Mouse (Mus musculus) erythroblast, embryonic 14.5 days (primary cell): Measurements from ENCODE around the gene Smyd2. TPM values are rescaled to one million over a fixed set of nuclear protein-coding genes. Genes with fewer than 3 reads are reported as not detected.

Experiments used
- H3K27me3 ChIP-seq: 2 replicates; pipeline ENCODE4 v1.6.1; 2012; ENCODE audit warnings: inconsistent platforms; ENCODE audit not compliant: control insufficient read depth
- H3K36me3 ChIP-seq: 2 replicates; pipeline ENCODE4 v1.6.1; 2012; ENCODE audit warnings: mild to moderate bottlenecking, inconsistent platforms; ENCODE audit not compliant: control insufficient read depth
- H3K4me1 ChIP-seq: 2 replicates; pipeline ENCODE4 v1.6.1; 2012; ENCODE audit warnings: inconsistent platforms; ENCODE audit not compliant: control insufficient read depth
- H3K4me3 ChIP-seq: replicated peaks from 2 replicates; pipeline ENCODE3; 2012; ENCODE audit warnings: moderate library complexity, mild to moderate bottlenecking, inconsistent platforms
- H3K9me3 ChIP-seq: 2 replicates; pipeline ENCODE4 v1.6.1; 2012; ENCODE audit warnings: low read length, inconsistent platforms, mixed read lengths; ENCODE audit not compliant: control insufficient read depth
- GATA1 ChIP-seq: IDR thresholded peaks from 2 replicates; pipeline ENCODE4 v1.6.1; 2012; ENCODE audit warnings: low read length, inconsistent platforms, mixed read lengths
- TAL1 ChIP-seq: IDR thresholded peaks from 3 replicates; pipeline ENCODE4 v1.6.1; 2012; ENCODE audit warnings: low read length, inconsistent platforms, mixed read lengths
- polyA plus RNA-seq: library from polyadenylated mRNA; stranded (reverse); fragments of >175 nt; gene quantifications from 2 replicates; pipeline ENCODE4 v1.2.3, GENCODE M21; 2012

Smyd2 gene
- polyA plus RNA-seq, 1 experiment = 0.27 TPM

GRCm38 (mm10) chr1:189936436-189937105 lies 14.4 kb upstream of the Smyd2 start:
- H3K4me1 ChIP-seq = no peaks in the 10 kb centered on the region
- H3K27me3 ChIP-seq = no peaks in the 10 kb centered on the region
- no peak overlapping the region for H3K4me3 ChIP-seq
- no peaks in the 10 kb centered on the region for H3K9me3 ChIP-seq
- TF ChIP-seq TAL1 (no peak), GATA1 (no peak)
- H3K36me3 ChIP-seq = no peaks in the 10 kb centered on the region

GRCm38 (mm10) chr1:189933480-189934202 lies 11.5 kb upstream of the Smyd2 start:
- H3K9me3 ChIP-seq = no peaks in the 10 kb centered on the region
- H3K4me3 ChIP-seq = no peak overlapping the region
- no peaks in the 10 kb centered on the region for H3K4me1 ChIP-seq
- TF ChIP-seq GATA1 = no peak
- no peak for TF ChIP-seq TAL1
- H3K36me3 ChIP-seq = no peaks in the 10 kb centered on the region
- no peaks in the 10 kb centered on the region for H3K27me3 ChIP-seq

DNA sequence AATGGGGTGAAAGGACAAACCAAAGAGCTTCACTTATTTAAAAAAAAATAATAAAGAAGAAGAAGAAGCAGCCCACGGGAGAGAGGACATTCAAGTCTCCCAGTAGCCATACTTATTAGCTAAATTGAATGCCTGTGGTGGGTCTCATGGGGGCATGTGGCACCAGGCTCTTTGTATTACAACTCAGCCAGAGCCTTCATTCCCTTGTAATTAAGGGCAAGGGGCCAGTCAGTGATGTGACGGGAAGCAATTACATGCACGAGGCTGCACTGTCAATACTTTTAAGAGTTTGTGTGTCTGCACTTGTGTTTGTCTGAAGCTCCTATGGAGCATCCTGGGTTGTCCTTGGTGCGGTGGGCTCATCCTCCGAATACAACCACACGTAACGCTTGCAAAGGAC lies 10.8 kb upstream of the Smyd2 start:
- TF ChIP-seq GATA1 = no peak
- no peak for TF ChIP-seq TAL1
- Histone ChIP-seq H3K9me3 (no peaks in the 10 kb centered on the region), H3K36me3 (no peaks in the 10 kb centered on the region), H3K4me3 (no peak overlapping the region), H3K4me1 (no peaks in the 10 kb centered on the region), H3K27me3 (no peaks in the 10 kb centered on the region)

DNA sequence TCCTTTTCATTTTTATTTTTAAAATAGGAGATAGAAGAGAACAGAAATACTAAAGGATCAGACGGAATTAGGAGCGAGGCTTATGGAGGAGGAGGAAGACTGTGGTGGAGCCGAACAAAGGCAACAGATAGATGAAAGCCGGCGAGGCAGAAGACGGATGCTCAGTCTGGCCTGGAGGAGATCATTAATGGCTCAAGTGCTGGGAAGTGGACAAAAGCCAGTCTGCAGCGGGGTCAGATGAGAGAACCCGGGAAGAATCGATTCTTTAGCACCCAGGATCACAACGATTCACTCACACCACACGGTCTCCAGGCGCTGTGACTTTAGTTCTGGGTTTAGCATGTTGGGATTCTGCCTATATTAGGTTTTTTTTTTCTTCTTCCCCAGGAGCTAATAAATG lies 10.0 kb upstream of the Smyd2 start:
- Histone ChIP-seq H3K4me3 (no peak overlapping the region), H3K4me1 (no peaks in the 10 kb centered on the region), H3K36me3 (no peaks in the 10 kb centered on the region), H3K9me3 (no peaks in the 10 kb centered on the region), H3K27me3 (no peaks in the 10 kb centered on the region)
- TF ChIP-seq TAL1 = no peak
- no peak for TF ChIP-seq GATA1

DNA sequence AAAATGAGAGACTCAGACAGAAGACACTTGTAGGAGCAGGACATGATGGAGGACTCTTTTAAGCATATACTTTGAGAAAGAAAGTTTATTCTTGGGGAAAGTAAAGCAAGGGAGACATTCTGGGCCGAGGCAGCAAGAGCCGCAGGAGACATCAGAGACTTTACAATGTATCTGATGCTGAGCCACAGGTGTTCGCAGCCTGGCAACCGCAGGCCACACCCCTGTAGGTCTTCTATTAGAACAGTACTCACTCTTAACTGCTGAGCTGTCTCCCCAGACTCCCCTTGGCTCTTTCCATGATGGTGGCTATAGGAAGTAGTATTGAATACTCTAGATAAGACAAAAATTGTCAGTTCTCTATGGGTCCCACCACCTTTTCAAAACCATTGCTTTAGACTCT lies 7.7 kb upstream of the Smyd2 start:
- no peaks in the 10 kb centered on the region for H3K4me1 ChIP-seq
- H3K36me3 ChIP-seq = no peaks in the 10 kb centered on the region
- no peaks in the 10 kb centered on the region for H3K9me3 ChIP-seq
- no peaks in the 10 kb centered on the region for H3K27me3 ChIP-seq
- no peak overlapping the region for H3K4me3 ChIP-seq
- TF ChIP-seq GATA1 = no peak
- no peak for TF ChIP-seq TAL1

- no peaks in the 10 kb centered on the region; the same call in 1 of the 2 replicates for H3K4me1 ChIP-seq
- no peaks in the 10 kb centered on the region for H3K27me3 ChIP-seq
- no peak overlapping the region for H3K4me3 ChIP-seq
- no peaks in the 10 kb centered on the region for H3K36me3 ChIP-seq
- no peak for TF ChIP-seq TAL1
- TF ChIP-seq GATA1 = no peak
- no peaks in the 10 kb centered on the region for H3K9me3 ChIP-seq
These were observed 5.5 kb upstream of the Smyd2 start for GRCm38 (mm10) chr1:189927644-189928043.

DNA sequence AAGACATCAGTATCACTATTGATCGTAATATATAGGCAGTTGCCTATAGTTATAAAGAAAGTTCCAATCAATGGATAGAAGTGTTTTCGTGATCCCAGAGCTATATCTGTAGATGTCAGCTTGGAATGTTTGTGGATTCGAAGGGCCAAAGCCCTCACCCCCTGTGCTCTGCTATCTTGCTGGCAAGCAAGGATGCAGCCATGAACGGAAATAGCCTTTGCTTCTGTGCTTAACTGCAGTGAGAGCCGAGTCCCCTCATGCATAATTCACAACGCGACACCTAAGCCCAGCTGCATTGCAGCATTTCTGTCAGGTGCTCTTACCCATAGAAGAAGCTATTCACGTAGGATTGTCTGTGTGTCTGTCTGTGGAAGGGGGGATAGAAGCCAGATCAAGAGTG lies 4.1 kb upstream of the Smyd2 start:
- H3K27me3 ChIP-seq = no peaks in the 10 kb centered on the region
- no peak overlapping the region for H3K4me3 ChIP-seq
- no peak for TF ChIP-seq TAL1
- TF ChIP-seq GATA1 = no peak
- H3K36me3 ChIP-seq = no peaks in the 10 kb centered on the region
- peaks cover 12% of the 10 kb centered on the region for H3K4me1 ChIP-seq
- H3K9me3 ChIP-seq = no peaks in the 10 kb centered on the region

DNA sequence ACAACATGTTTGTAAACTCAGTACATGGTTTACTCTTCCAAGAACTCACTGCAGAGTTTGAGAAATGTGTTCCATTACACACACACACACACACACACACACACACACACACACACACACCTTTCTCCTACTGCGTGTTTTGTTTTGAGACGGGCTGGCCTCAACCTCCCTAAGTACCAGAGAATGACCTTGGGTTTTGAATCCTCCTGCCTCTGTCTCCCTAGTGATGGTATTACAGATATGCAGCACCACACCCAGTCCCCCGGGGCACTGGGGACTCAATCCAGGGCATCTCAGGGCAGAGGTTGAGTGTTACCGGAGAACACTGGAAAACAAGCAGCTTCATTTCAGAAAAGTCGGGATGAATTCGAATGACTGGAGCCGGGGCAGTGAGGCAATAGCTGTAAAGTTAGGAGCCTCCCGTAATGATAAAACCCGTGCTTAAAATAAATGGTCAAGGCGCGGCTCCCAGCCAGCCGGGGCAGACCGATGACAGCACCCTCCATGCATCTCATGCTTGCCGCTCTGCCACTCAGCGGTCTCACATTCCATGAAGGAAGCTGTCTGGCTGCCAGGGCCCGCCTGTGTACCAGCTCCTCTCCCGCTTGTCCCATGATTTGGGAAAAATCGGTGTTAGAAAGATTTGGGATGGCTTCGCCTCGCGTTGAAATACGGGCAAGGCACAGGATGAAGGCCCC lies 1.9 kb upstream of the Smyd2 start:
- TF ChIP-seq TAL1 (no peak), GATA1 (no peak)
- H3K4me3 ChIP-seq = no peak overlapping the region

DNA sequence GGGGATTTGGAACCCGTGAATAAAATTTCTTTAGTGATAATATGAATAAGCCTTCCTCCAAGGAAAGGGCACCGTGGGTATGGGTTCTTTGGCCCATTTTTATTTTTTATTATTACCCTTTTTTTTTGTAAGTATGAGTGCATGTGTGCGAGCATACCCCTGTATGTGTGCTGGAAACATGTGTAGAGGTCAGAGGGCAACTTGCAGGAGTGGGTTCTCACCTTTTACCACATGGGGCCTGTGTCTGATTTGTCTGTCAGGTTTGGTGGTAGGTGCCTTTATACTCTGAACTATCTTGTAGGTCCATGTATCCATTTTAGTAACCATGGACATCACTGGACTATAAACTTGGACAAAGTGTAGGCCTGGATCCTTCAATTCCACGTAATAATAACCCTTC lies 994 bp upstream of the Smyd2 start:
- Histone ChIP-seq H3K9me3 (no peaks in the 10 kb centered on the region), H3K27me3 (no peaks in the 10 kb centered on the region), H3K4me3 (no peak overlapping the region), H3K36me3 (no peaks in the 10 kb centered on the region), H3K4me1 (peaks cover 21% of the 10 kb centered on the region)
- no peak for TF ChIP-seq TAL1

More for the DNA sequence above, 1.9 kb upstream of the Smyd2 start:
- H3K27me3 ChIP-seq = no peaks in the 10 kb centered on the region
- no peaks in the 10 kb centered on the region for H3K36me3 ChIP-seq
- no peaks in the 10 kb centered on the region for H3K9me3 ChIP-seq
- peaks cover 21% of the 10 kb centered on the region for H3K4me1 ChIP-seq
